Mouse (Mus musculus) 3134 (cell line): Measurements from ENCODE around the gene Lrriq4.

Experiments
- DNase-seq: peaks from one replicate; pipeline ENCODE4 v3.0.0-alpha.2; 2011; ENCODE audit warnings: low spot score; ENCODE audit not compliant: insufficient read length; ENCODE audit errors: extremely low read depth

Gene Lrriq4

DNA sequence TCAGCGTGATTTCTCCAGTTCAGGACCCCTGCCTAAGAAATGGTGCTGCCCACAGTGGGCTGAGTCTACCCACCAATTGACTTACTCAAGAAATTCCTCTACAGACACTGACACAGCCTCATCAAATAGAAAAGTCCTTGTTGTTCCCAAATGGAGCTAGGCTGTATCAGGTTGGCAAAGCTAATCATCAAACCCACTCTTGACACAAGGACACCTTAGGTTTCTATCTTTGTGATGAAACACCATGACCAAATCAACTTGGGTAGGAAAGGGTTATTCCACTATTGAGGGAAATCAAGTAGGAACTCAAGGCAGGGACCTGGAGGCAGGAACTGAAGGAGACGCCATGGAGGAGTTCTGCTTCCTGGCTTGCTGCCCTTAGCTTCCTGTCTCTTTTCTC, at the start of gene Lrriq4:
Lrriq4 (plus strand) TSS at position 301 of the 400 bp plus-strand sequence.
- DNase-seq = no peak

DNA sequence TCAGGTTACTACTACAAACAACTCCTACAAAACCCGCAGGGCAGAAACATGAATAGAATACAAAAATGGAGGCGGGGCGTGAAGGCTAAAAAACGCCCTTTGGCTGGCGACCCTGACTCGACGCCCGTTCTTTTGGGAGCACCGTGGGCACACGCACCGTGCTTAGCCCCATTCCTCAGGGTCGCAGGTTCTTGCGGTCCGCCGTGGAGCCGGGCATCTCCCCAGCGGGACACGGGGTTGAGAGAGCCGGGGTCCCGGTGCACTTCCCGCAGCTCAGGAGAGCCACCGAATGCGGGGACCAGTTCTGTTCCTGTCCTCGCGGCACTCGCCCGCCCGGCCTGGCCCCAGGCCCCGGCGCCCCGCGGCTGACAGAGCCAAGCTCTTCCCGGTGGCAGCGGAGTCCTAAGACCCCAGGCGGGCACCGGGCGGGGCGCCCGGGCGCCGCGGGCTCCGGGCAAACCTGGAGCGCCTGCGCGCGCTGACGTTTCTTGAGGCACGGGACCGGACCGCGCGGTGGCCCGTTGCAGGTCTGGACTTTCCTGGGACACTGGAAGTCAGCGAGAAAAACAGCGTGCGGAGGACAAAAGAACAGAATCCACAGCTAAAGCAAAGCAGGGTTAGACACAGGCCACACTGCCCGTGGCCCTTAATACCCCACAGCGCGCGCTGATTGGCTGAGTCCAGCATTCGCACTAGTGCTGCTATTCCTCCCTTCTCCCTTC, 49.0 kb upstream of the Lrriq4 start:
- peak; percentile 19 for DNase-seq

DNA sequence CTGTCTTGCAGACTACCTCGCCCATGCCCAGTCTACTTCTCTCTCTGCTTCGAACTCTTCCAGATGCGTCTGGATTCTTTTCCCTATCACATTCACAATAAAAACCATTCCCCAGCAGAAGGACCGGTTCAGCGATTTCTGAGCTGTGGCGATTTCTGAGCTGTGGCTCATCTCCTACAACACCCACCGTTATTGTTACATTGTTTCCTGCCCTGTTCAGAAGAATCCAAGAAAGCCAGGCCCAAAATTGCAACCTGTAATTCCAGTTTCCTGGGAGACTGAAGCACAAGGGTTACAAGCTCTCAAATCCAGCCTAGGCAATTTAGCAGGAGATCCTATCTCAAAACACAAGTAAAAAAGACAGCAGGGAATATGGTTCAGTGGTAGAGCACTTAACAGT, 47.0 kb upstream of the Lrriq4 start:
- no peak for DNase-seq

DNA sequence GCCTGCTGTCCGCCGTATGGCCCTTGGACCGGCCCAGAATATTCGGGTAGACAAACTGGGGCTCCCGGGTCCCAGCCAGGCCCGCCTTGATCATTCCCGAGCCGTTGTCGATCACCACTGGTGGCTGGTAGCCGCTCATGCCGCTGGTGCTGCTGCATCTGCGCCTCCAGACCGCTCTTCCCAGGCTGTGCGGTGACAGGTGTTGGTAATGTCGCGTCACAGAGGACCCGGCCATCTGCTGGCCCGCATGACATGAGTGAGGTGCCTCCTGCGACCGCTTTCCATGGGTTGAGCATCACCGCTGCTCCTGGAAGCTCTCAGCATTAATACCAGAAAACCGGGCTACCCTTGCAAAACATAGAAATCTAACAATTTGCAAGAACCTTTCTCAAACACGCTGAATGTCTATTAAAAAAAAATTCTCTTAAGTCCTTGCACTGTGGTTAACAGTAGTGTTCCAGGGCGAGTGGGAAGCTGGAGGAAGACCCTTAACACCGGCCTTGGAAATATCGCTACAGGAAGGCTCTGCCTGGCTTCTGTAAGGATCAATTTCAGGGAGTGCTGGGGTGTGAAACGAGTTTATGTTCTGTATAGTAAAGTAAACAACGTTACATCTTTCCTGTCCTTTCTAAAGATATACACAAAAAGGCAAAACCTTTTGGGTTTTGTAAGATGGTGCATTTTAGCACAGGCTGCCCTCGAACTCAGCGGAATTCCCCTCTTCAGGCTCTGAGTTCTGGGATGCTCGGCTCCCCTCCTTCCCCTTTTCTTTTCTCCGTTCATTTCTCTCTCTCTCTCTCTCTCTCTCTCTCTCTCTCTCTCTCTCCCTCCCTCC, 44.4 kb upstream of the Lrriq4 start, which contains the start of gene Actrt3:
Actrt3 (minus strand) TSS at position 229 of the 835 bp plus-strand sequence.
- DNase-seq = peak; percentile 39

DNA sequence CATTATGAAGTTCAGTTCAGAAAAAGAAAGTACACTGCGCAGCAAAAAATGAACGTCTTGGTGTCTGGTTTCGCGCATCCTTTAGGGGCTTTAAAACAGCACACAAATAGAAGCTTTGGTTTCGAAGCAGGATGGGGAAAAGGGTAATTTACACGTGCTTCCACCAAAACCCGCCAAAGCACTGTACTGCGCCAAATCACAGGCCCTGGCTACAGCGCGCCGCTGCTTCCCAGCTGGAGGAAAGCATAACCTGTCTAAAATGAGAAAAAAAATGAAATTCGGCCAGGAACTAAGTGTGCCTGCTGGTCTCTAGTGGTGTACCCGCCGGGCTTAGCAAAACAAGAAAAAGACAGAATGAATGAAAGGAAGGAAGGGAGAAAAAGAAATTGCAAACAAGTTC, 43.6 kb upstream of the Lrriq4 start:
- DNase-seq = peak; percentile 61

DNA sequence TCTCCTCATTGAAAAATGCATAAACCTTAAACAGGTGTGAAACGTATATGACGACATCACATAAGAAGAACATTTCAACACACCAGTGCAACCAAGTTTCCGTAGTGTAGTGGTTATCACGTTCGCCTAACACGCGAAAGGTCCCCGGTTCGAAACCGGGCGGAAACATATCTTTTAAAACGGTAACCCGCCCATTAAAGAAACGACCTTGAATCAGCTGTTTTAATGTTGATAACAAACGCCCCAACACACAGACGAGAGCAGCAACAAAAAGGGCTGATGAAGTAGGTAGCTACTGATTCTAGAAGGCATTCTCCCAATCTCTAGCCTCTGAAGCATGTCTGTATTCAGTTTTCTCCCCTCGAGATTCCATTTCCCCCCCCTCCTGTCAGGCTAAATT, 43.1 kb upstream of the Lrriq4 start:
- DNase-seq = peak; percentile 73

DNA sequence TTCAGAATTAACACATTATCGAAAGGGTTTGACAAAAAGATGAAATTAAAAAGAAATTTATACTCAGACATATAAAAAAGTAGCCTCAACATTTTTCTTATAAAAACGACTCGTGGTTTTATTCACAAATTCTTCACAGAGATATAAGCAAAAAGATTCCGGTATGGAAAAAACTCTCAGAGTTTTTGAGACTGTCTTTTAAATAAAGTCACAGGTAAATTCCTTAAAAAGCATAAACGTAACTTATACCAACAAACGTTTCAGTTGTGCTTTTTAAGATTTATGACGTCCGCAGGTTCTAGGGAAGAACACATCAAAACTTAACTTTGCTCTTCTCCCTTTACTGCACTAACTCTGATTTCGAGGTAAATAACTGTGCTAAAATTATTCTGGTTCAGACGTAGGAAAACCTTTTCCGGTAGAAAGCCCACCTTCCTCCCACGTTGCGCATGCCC, 42.7 kb upstream of the Lrriq4 start:
- no peak for DNase-seq

DNA sequence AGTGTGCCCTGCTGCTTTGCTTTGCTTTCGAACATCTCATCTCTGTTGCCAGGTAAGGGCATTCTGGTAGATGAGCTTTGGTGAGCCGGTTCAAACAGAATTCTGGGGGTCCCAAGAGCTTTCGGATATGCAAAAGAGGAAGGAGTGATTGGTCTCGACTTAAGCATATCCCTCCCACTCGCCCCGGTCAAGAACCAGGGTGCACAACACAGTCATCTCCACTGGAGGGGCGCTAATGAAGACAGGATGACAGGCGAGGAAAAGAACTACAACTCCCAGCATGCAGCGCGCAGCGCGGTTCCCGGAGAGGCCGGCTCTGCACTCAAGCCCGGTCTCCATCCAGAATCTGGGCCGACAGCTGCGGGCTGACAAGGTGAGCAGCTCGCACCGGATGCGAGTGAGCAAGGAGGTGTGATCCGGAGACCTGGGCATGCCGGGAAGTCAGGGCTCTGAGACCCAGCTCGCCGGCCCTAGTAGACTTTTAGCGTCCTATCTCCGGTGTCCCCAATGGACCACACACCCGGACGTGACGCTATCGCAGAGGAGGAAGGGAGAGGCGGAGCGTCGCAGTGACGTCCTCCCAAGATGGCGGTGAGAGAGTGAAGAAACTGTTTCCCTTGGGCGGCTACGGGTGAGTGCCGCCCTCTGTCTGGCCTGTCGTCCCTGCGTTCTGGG, 42.1 kb upstream of the Lrriq4 start, which contains the start of gene Mynn:
Mynn (plus strand) TSS at position 1 of the 675 bp plus-strand sequence.
- peak; percentile 97 for DNase-seq

DNA sequence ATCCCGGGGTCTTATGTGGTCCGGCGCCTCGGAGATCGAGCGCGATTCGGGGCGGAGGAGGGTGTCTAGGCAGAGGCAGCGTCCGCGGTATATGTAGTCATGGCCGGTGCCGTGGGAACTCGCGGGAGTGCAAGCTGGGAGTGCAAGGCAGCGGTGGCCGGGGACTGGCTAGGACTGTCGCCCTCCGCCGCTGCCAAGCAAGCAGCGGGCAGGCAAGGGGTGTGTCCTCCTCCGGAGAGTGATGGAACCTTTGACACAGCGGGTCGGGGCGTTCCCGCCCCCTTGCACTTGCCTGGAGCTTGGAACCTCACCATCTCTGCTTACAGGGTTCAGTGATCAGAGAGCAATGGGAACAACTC, 41.6 kb upstream of the Lrriq4 start:
- DNase-seq = peak; percentile 92

DNA sequence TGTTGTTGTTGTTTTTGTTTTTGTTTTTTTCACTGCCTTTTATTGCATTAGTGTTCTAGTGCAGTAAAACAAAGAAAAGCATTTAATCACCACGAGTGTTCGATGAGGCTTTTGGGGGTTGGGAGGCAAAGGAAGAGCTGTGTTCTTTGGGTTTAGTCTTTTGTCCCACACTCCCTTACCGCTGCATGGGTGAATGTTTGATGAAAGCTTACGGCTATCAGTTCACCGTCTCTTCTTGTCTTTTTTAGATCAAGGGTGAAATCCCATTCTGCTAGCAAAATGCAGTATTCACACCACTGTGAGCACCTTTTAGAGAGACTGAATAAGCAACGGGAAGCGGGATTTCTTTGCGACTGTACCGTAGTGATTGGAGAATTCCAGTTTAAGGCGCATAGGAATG, 41.1 kb upstream of the Lrriq4 start:
- DNase-seq = no peak

DNA sequence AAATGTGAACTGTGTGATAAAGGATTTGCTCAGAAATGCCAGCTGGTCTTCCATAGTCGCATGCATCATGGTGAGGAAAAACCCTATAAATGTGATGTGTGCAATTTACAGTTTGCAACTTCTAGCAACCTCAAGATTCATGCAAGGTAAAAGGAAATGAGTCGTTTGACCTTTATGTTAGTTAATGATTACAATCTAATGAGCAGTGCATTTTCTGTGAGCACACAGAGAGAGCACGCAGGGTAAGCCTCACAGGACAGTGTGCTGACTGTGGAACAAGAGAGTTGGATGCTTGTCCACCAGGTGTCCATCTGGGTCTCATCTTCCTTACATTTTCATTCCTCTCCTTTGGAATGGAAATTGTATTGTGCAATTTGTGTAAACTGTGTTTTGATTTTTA, 35.3 kb upstream of the Lrriq4 start:
- no peak for DNase-seq

DNA sequence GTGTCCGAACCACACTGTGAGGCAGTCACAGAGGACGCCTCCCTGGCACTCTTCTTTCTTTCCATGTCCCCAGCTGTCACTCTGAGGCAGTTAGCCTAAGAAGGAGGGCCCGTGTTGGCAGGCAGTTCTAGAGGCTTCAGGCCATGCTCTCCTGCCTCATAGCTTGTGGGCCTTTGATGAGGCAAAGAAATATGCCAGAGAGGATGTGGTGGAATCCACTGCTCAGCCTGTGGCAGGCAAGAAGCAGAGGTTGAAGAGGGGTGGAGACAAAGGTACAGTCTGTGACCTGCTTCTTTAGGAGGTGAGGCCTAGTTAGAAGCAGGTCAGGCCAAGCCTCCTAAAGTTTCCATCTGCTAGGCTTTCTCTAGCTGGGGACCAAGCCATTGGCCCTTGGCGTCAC, 33.4 kb upstream of the Lrriq4 start:
- no peak for DNase-seq

DNA sequence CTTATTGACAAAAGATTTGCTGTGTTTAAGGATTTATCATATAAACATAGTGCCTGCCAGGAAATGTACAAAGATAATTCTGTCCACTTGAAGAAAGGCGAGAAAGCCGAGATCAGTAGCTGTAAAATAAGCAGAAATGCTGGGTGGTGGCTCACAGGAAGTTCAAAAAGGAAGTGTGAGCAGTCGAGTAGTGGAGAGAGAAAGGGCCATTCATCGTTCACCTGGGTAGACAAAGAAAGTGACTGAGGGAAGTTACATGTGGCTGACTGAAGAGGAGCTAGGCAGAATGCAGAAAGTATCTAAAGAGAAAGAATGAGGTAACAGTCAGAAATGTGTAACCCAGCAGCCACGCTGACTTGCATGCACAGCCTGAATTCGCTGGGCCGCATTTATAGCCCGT, 24.2 kb upstream of the Lrriq4 start:
- no peak for DNase-seq

DNA sequence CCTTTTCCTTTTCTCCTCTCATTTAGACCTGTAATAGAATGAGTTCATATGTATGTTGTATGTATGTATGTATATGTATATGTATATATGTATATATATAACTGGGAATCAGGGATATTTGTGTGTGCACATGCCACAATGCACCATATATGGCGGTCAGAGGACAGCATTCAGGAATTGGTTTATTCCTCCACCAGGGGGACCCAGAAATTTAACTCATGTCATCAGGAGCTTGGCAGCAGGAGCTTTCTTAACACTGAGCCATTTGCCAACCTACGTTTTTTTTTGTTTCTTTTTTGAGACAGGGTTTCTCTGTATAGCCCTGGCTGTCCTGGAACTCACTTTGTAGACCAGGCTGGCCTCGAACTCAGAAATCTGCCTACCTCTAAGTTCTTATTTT, 10.6 kb upstream of the Lrriq4 start:
- no peak for DNase-seq

DNA sequence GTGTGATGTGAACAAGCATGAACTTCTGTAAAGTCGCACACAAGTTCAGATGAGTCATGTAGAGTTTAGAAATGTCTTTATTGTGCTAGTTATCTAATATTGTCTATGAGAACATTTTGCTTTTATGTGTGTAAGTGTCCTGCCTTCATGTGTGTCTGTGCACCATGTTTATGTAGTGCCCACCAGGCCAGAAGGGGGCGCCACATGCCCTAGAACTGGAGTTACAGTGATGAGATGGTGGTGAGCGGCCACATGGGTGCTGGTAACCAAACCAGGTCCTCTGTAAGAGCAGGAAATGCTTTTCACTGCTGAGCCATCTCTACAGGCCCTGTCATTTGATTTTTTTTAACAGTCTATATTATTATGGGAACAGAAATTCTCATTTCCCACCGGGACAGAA, 8.7 kb upstream of the Lrriq4 start:
- DNase-seq = no peak

DNA sequence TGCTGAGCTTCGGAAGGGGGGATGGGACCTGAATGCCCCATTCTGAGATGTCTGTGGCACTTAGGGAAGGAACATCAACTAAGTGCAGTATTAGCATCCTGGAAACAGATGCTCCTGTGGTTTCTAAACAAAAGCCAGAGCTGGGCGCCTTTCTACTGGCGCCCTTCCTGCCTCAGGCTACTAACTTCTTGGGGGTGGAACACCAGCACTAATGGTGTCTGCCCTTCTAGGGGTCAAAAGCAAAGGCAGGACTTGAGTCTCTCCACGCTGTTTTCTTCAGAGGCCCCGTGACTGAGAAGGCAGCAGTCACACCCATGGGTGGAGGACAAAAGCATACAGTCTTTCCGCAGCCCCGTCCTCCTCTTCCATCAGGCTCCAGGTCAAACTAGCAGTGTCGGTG, 2.5 kb downstream of the Lrriq4 start:
- no peak for DNase-seq

DNA sequence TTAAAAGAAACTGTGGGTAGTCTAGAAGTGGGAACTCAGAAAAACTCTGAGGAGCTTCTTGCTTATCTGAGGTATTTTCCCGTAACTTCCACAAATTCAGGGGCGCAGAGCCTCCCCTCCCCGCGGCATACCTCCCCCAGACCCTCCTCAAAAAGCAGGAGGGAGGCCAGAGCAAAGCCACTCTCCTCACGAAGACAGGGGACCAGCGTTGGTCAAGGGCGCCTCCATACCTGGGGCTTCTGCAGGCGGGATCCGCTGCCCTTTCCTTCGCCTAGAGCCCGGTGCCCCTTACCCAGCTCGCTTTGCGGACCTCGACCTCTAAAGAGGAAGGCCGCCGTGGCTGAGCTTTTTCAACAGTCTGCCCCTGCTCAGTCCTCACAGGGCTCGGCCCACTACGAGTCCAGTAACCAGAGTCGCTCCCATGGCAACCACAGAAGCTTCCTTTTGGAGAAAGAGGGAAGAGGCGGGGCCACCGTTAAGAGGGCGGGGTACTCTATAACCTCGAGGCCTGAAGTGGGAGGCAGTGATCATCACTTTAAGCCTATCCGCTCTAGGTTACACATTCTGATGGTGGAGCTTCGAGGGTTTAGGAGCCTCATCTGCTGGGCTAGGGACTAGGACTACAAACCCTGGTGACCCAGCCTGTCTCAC, 3.3 kb downstream of the Lrriq4 start, which contains the start of gene Lrrc34:
Lrrc34 (minus strand) TSS at position 430 of the 651 bp plus-strand sequence.
- no peak for DNase-seq

DNA sequence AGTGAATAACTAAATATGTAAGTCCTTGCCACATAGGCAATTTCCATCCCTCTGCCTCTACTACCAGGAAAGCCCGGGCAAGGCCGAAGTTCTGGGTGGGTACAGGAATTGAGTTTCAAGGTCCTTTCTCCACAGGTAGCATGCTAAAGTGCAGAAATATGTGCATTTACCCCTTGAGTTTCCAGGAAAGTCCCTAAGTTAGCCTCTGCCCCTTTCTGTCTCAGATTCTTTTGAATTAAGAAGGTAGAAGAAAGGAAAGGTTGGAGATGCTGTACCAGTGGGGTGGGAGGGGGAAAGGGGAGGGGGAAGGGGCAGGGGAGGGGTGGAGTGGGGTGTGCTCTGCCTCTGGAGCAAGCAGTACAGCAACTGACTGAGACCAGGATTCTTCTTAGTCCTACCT, 4.2 kb downstream of the Lrriq4 start:
- no peak for DNase-seq

DNA sequence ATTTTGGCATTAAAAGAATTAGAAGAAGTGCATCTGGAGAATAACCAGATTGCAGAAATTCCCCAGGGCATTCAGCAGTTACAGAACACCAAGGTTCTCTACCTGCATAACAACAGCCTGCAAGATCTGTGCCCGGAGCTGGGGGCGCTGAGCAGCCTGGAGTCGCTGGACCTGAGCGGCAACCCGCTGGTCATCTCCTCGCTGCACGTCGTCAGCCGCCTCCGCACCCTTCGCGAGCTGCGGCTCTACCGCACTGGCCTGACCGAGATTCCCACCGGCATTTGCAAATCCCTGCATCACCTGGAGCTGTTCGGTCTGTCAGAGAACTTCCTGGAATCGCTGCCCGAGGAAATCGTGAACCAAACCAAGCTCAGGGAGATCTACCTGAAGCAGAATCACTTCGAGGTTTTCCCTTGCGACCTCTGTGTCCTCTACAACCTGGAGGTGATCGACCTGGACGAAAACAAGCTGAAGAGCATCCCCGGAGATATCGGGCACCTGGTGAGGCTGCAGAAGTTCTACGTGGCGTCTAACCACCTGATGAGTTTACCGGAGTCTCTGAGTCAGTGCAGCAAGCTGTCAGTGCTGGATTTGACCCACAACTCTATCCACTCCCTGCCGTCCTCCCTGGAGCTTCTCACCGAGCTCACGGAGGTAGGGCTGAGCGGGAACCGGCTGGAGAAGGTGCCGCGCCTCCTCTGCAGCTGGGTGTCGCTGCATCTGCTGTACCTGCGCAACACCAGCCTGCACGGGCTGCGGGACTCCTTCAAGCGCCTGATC, 5.9 kb downstream of the Lrriq4 start:
- peak; percentile 5 for DNase-seq

DNA sequence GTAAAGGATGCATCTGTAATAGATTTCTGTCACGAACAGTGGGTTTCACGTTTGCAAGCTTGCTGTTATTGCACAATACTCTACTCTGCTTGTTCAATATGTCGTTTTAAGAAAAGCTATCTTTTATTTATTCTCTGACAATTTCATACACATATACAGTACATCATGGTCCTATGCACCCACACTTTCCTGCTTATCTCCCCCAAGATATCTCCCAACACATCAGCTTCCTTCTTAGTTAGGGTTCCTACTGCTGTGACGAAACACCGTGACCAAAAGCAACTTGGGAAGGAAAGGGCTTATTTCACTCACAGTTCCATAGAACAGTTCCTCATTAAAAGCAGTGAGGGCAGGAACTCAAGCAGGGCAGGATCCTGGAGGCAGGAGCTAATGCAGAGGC, 11.6 kb downstream of the Lrriq4 start:
- no peak for DNase-seq
